Mouse (Mus musculus) heart, adult 9 months (tissue): ENCODE measurements around the gene Asb2.

ENCODE experiments used
- DNase-seq, 2 experiments: peaks; one replicate each; pipeline ENCODE4 v3.0.0; 2022; ENCODE audit warnings: low spot score in 2 of 2

Gene Asb2

DNA sequence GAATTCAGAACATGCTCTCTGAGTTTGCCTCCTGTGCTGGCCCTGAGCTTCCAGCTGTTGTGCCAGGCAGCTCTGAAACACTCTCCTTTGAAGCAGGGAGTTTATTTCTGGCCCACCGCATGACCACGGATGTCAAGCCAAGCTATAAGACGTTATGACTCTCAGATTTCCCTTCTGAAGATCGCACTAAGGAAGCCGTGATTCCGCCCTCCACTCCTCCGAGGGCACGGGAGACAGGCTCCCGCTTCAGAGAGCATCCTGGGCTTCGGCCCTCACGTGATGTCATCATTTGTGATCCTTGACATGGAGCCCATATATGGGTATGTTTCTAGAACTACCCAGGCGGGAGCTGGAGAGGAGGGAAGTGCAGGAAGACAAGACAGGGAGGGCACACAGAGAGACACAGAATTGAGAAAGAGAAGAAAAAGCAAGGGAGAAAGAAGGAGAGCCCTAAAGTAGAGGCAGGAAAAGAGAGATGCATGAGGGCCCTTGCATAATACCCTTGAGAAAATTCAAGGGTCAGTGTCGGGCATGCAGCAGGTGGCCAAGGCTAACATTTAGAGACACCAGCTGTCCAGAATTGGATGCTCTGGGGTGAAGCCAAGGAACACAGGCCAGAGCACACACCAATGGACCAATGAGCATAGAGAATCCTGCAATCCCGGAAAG lies at the start of gene Asb2:
Gene Asb2 (minus strand): TSS at position 256 of the 669 bp plus-strand sequence.
- peak; percentile 74 to 80 for DNase-seq

DNA sequence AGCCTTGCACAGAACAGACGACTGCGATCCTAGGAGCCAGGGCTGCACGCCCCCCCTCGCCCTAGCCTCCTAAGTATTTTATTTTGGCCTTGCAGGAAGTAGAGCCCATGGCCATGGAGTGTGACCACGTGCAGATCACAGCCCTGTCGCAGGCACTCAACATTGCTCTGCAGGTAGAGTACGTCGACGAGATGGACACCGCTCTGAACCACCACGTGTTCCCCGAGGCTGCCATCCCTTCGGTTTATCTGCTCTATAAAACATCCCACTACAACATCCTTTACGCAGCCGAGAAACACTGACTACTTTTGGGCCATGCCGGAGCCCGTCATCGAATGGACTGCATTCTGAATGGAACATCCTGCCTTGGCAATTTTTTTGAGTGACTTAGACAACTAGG lies 48.3 kb upstream of the Asb2 start:
- DNase-seq: no peak

DNA sequence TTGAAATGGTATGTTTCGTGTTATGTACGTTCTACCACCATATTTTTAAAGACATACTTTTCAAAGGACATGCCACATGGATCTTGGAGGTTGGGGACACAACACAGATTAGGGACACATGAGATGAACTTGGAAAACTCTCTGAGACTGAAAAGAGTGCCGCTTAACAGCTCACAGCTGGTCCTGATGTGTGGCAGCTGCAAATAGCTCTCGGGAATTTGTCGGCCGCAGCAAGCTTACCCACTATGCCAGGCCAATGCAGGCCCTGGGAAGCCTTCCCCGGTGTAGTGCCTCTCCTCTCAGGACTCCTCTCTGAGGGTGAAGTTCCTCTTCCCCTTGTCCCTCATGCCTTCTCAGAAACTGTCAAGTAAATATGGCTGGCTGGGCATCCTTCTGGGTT lies 41.0 kb upstream of the Asb2 start:
- no peak for DNase-seq

DNA sequence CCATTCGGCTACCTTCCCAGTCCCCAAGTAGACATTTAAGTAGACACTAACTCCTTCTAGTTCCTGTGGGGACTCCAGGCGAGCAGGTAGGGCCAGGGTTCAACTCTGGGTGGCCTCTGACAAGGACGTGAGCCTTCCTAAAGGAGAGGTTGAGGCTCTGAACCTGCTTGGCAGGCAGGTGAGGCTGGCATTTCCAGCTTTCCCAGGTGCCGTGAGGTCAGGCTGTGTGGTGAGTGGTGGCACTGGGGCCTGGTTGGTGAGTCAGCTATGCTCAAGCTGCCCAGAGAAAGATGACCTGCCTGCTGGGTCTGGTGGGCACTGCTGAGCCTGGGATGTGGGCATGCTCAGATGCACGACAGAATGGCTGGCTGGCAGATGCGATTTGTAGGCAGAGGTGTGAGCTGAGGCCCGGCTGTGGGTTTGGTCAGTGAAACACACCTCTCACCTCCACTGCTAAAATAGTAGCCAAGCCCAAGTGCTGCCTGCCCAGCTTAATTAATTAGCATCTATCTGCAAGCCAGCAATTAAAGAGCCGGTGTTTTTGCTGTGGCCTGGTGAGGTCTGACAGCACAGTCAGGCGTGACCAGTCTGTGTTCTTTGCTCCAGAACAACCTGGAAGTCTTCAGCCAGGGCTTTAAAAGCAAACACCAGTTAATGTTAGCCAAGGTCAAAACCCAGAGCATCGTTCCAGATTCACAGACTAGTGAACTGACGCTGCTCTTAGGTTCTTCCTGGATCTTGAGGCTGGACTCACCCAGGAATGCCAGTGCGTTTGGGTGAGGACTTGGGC lies 39.9 kb upstream of the Asb2 start:
- no peak for DNase-seq

DNA sequence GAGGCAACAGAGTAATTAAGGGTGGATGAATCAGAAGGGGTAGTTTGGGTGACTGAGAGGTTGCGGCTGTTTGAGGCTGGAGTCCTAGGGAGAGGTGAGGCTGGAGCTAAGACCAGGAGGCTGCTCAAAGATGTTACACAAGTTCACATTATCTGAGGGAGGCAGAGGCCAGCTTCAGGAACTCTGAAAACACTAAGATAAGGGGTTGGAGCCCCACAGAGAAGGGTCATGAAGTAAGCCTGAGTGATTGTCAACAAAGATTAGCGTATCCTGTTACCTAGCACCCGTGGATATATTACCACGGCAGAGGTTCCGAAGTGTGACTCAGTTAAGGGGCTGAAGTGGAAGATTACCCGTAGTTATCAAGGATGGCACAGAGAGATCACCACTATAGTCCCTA lies 37.7 kb upstream of the Asb2 start:
- no peak for DNase-seq

DNA sequence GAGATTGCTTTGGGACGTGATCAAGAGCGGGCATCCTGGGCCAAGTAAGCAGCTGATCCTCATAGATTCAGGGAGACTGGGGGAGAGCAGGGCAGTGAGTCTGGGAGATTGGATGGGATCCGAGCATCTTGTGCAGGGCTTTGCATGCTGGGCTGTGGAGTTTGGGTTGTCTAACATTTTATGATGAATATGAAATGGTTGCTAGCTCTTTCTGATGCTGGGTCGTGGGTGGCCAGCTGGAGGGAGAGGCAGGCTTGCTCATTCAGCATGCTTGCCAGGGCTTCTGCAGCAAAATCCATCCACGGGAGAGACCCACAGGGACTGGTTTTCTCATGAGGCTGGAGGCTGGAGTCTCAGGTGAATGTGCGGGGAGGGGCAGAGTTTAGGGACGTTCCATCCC lies 35.3 kb upstream of the Asb2 start:
- no peak for DNase-seq

DNA sequence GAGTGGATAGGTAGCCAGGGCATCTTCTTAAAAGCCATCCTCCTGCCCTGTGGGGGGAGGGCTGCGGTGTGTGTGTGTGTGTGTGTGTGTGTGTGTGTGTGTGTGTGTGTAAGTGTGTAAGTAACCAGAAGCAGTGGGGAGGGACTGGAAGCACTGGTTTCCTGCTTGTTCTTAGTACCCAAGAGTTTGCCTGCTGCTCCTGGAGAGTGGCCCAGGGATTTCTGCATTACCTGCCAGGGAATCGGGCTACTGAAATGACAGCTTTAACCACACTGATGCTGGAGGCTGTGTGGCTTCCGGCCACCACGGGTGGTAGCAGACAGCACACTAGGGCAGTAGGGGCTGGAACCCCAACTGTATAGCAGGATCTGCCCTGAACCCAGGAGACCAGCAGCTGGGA lies 34.2 kb upstream of the Asb2 start:
- no peak for DNase-seq

DNA sequence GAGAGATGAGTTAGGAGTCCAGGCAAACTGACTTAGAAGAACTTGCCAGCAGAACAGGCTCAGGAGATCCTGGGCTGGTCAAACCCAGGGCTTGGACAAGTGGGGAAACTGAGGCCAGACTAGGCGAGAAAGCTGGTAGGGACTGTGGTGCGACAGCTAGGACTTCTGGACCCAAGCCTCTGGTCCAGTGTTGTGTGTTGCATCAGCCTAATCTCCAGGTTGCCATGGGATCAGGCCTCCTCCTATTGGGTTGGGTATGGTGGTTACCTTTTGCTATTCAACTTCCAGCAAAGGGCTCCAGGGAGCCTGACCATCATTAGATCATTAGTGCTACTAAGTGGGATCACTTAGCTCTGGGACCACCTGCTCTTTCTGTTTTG lies 33.5 kb upstream of the Asb2 start:
- no peak for DNase-seq

DNA sequence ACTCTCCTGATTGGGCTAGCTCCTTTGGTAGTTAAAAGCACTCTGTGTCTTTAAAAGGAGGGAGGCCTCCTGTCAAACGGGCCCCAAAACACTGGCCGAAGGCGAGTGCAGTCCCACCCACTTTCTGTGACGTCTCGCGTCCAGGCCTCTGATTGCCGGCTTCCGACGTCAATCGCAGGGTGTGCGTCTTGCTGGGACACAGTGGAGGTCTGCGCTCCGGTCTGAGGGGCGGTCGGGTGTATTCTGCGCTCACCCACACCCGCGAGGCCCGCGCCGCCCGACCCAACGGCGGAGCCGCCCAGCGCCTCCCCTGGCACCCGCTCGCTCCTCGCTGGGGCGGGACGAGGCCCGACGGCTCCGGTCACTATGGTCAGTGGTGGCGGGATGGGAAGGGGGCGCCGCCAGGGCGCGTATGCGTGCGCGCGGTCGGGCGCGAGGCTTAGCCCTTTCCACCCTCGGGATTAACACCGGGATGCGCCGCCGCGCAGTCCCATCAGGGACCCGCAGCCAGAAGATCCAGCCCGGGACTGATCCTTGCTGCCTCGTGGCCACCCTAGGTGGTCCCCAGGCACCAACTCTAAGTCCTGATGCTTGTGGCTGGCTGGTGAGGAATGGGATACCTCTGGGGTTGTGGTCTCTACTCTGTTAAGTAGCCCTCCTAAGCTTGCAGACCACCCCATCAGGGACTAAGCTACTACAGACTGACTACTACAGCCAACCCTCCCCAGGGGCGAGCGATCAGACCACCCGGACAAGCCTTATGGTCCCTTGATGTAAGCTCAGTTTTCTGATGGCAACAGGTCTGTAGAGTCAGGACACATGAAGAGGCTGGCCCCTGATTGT lies 32.9 kb upstream of the Asb2 start, which contains the start of gene Otub2:
Gene Otub2 (plus strand): TSS at position 178 of the 843 bp plus-strand sequence.
- DNase-seq: peak; percentile 97 to 98

DNA sequence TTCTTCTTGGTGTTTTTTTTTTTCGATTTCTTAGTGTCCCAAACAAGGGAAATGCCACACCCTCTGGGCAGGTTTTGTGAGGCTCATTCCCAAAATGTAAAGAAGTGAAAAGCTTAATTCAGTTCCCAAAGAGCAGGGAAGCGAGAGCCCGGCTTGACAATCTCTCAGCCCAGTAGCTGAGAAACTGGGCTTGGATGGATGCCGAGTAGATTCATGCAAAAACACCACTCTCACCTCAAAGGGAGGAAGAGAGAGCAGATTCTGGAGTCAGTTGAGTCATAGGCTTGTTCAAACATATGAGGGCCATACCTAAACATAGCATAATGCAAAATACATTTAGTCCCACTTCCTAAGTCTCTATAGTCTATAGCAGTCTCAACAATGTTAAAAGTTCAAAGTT lies 24.4 kb upstream of the Asb2 start:
- no peak for DNase-seq

DNA sequence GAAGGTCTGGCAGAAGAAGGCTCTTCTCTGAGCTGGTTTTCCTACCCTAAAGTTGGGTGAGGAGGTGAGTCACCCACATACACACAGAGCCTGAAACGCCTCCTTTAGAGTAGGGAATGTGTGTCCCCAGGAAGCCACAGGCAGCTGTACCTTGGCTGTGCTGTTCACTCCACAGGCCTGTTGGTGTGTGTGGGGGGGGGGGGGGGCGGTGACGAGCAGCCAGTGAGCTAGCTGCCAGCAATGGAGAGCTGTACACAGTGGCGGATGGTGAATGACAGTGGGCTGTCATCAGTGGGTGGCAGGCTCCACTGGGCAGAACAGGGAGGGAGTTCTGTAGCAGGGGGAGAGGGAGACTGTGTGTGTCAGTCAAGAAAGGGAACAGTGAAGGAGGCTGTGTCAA lies 21.0 kb upstream of the Asb2 start:
- no peak for DNase-seq

DNA sequence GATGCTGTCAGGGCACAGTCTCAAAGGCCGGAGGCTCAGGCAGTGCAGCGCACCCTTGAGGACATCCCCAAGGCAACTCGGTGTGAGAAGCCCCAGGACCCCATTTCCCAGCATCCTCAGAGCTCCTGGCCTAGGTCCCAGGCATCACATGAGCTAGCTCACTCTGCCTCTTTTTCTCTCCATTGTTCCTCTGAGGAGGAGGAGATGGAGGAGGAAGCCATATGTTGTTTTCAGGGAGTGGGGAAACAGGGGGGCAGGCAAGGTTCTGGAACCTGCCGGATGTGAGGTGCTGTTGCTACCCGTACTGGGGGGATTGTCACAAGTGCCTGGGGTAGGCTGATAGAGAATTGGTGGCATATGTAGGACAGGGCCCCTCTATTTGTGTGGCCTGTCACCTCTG lies 20.3 kb upstream of the Asb2 start:
- no peak for DNase-seq

DNA sequence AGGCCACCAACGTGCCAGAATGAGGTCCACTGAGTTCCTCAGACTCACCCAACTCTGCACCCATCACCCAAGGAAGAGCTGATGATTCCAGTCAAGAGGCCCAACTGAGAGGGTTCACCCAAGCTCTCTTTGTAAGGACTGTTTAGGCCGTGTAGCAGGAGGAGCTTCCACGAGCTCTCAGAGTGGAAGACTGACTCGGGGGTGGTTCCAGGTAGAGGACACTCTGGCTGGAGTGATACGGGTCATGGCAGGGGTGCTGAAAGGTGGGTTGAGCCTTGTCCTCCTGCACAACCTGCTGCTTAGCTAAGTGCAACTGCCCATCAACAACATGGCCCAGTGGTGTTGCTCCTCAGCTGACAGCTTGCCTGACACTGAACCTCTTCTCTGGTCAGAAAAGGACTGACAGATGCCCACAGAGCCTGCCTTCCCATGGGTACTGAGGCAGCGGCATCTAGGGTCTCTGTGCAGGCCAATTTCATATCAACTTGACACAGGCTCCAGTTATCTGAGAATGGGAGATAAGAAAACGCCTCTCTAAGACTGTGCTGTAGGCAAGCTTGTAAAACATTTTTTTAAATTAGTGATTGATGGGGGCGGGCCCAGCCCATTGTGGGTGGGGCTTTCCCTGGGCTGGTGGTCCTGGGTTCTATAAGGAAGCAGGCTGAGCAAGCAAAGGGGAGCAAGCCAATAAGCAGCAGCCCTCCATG lies 17.9 kb upstream of the Asb2 start:
- DNase-seq: no peak

DNA sequence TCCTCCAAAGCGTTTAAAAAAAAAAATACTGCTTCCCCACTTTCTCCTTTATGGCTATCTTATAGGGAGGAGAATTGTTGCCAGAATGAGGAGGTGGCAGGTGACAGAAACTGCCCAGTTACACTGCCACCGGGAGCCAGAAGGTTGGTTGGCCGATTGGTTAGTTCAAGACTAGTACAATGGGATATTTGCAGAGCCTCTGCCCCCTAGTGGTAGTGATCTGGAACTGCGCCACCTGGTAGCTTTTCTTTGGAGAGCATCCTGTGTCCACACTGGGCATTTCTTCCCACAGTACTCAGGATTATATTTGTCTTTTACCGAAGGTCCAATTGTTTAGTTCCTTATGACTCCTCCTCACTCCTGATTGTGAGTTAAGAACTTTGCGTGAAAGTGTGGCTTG lies 15.9 kb upstream of the Asb2 start:
- DNase-seq: peak in 1 of 2 experiments; percentile 51

DNA sequence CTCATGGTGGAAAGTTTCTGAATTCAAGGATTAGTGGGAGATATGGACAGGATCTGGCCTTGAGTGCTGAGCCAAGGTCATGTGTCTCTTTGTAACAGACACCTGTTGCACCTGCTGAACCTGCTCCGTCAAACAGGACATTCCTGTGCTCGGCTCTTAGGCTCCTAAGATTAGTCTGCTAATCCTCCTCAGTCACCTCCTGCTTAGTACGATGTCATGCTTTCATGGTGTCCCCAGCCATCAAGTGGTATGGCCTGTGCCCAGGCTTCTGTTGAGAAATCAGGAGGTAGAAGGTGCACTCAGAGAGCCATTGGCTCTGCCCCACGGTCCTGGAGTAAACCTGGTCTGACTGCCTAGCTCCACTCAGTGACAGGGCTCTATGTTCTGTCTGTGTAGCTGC lies 15.1 kb upstream of the Asb2 start:
- DNase-seq: no peak

DNA sequence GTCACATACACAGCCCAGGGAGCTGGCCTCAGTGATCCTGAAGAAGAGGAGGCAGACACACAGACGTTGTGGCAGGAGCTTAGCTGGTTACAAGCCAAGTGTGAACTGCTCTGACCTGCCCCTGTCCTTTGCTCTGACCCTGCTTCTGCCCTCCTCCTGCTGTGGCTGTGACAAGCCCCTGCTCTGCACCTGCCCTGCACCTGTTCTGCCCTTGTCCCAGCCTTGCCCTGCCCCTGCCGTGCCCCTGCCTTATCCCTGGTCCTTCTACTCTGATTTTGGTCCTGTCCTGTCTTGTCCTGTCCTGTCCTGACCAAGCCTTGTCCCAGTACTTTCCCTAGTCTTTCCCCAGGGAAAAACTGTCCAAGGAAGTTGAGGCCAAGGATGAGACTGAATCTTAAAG lies 13.0 kb upstream of the Asb2 start:
- no peak for DNase-seq

DNA sequence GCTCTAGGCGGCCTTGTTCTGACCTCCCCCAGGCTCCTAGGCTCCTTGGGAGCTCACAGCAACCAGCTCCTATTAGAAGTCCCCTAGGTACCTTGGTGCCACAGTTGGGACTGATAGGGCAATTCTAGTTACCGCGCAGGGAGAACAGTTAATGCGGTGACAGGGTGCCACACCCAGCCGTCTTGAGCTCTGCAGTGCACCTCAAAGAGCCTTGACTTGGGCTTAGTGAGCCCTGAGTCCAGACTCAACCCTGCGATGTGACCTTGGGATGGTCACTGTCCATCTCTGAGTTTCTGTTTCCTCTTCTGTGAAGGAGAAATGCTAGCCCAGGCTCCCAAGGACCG lies 12.5 kb upstream of the Asb2 start:
- no peak for DNase-seq

DNA sequence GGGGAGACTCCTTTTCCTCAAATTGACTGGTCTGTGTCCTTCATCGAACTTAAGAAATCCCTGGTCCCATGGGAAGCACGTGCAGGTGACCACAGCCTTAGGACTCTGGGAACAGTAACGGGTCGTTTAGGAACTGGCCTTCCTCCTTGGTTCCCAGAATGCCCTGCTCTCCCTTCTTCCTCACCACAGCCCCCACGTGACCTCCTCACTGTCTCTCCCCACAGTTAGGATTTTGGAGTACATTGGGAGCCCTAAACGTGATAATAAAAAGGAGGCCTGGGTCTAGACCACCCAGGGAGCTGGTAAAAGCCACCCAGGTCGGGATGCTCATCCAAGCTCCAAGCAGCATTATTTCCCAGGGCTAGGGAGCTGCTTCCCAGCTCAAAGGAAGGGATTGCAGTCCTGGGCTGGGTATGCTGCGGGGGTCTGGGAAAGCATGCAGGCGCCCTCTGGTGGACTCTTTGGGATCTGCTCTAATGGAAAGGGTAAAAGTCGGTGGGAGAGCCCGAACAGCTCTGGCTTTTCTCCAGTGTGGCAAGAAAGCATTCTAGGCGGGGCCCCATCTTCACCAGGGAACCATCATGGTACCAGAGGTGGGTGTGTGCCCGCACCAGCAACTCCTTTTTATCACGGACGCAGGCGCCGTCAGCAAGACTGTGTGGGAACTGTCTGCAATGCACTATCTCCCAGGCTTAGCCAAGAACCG lies 12.0 kb upstream of the Asb2 start:
- DNase-seq: peak; percentile 72 to 79

DNA sequence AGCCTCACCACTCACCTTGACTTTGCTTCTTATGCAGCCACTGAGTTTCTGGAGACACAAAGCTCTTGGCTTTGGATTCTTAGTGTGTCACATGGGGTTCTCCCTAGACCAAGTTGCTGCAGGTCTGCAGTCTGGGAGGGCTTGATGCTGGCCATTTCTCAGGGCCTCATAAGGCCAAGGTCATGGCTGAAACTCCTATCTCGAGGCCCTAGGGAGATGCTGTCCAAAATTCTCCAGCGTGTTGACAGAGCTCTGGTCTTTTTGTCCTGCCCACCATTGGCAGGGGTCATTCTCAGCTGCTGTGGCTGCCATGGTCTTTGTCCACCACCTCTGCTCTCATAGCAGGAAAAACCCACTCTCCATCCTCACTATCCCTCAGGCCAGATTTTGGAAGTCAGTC lies 11.4 kb upstream of the Asb2 start:
- DNase-seq: no peak

DNA sequence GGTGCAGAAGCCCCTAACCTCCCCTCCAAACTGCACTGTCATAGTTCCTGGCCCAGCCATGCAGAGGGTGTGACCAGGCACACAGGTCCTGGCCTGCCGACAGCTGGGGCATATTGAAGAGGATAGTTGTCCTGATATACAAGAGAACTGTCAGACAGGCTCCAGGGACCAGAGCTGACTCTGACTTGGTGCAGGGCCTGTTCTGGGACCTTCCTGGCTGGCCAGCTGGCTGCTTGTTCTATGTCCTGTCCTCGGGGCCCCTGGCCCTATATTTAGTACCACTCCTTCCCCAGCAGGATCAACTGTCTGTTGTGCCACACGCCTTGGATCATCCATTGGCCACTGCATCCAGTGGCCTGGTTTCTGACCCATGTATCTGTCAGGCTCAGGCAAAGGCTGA lies 6.5 kb upstream of the Asb2 start:
- DNase-seq: peak; percentile 86 to 87

DNA sequence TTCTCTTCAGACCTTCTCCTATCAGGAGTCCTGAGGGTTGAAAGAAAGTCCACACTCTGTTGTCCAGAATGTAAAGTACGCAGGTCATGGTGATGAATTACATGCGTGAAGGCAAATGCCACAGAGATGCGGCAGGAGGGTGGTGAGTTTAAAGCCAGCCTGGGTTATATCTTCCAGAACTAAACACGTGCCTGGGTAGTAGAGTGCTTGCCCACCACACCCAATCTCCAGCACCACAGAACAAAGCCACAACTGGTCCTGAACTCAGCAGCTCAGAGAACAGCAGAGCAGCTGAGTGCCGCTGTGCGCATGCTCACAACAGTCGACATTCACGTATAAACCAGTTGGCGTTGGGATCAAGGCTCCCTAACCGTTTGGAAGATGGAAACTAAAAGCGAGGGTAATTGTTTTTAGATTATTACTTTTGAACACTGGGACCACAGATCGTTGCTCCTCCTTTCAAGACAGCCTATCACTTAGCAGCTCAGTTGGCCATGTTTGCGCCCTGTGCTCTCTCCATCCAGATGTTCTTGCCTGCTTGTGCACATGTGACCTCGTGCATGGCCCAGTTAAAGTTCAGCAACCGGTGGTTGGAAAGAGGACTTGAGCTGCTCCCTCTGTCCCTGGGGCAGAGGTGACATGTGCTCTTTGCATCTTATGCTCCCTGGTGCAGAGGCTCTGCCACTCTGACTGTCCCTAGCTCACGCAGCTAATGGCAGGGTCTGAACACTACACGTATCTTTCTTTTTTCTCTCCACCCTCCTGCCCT lies 5.9 kb upstream of the Asb2 start:
- peak; percentile 70 to 77 for DNase-seq
